Mouse (Mus musculus): ENCODE results near the gene Hrct1.

Hrct1 gene

DNA sequence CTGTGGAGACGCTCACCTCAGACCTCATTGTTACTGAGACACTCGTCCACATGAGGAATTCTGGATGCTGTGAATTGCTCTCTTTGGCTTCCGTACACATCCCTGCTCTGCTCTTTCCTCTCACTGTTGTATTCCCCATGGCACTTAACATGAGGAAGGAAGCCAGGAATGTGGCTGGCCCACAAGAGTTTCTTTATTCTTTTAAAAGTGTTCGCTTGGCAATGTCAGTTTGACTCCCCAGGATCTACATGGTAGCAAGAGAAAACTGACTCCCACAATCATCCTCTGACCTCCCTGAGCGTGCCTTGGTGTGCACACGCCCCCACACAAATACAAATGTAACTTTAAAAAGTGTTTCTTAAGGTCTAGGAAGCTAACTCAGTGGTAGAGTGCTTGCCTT is 44.6 kb downstream of the Hrct1 start:
- DNase-seq (ENCODE audit: low read depth, low spot score): no peak

DNA sequence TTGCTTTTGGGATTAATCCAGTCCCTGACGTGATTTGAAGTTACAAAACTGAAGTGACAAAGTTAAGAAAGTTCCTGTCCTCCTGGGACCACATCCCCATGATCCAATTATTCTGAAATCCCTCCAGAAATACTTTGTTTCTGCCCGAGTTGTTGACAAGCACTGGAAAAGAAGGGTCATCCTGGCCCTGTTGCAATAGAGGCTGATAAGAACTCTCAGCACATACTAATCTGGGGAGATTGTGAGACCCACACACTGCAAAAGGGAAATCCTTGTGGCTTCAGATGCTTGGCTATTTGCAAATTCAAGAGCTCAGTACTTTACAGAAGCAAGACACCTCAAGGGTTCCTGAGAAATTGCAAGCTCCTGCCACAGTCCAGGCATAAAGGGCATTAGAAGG is 45.3 kb downstream of the Hrct1 start:
- DNase-seq (ENCODE audit: low read depth, low spot score): no peak

Data from 3T3-L1 (cell line).